Mouse (Mus musculus) ovary, adult 2 months (tissue): ENCODE data around the gene Tshr. TPM values are rescaled to one million over a fixed set of nuclear protein-coding genes. Genes with fewer than 3 reads are reported as not detected.

Experiments
- polyA plus RNA-seq: library from polyadenylated mRNA; depleted of rRNA; stranded (reverse); fragments of >200 nt; gene quantifications from 2 replicates; pipeline ENCODE4 v1.2.3, GENCODE M21; 2012; rRNA removed

The Tshr gene
- 6.8 and 8.6 TPM in 2 replicates for polyA plus RNA-seq

GRCm38 (mm10) chr12:91384281-91385017 lies at the start of gene Tshr, which contains the start of gene Cep128:
Gene Tshr, plus strand, starts transcription at chr12:91384563.
Gene Cep128, minus strand, starts transcription at chr12:91384409.

DNA sequence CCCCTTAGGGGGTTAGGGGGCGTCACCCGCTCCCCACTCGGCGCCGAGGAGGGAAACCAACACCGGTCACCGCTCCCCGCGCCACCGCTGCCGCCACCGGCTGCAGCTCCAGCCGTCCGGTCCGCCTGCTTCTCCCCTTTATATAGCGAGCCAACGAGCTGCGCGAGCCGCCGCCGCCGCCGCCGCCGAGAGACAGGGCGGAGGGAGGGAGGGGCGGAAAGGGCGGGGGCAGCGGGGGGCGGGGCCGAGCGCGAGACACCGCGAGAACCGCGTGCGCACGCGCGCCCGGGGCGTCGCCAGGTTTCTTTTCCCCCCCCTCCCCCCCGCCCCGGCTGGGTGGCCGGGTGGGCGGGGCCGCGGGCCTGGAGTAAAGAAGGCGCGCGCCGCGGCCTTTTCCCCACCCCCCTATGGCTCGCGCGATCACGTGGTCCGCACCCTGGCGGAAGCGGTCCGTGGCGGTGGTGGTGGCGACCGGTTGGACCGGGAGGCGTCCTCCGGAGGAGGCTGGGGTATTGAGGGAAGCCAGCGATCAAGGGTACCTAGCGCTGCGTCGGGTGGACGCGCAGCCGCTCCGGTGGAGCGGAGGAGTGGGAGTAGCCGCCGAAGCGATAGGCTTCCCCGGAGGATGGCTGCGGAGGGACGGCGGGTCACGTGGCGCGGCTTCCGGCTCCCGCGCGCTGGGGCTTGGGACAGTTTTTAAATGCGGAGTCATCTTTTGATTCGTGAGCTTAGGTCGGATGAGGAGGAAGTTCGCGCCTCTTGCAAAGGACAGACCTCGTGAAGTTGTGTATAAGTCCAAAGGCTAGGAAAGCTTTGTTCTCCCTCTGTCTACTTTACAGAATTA lies 205.7 kb downstream of the Tshr start, which contains the start of gene Gtf2a1:
TSS of gene Gtf2a1 (minus strand) at position 641 of the 844 bp plus-strand sequence.

Other genes with a start within 250 kb of the Tshr start
- gene Cep128, start 154 bp upstream of the Tshr start, polyA plus RNA-seq, result 2.8 and 3.8 TPM in 2 replicates
- gene Gtf2a1, start 205.9 kb downstream of the Tshr start, polyA plus RNA-seq, result 24.4 and 38.6 TPM in 2 replicates